Mouse (Mus musculus) liver, adult (tissue): Measurements from ENCODE around the gene Otof.

ENCODE experiments used
- GATA4 ChIP-seq: IDR thresholded peaks from 2 replicates; pipeline ENCODE4 v1.6.1; 2014; ENCODE audit warnings: mild to moderate bottlenecking, low read length; ENCODE audit not compliant: insufficient replicate concordance

Gene Otof

GRCm38 (mm10) chr5:30461821-30462220, at the start of gene Otof:
Gene Otof, minus strand, starts transcription at chr5:30461932.
- TF ChIP-seq GATA4, result no peak

GRCm38 (mm10) chr5:30497299-30497698, 35.6 kb upstream of the Otof start:
- no peak for TF ChIP-seq GATA4

DNA sequence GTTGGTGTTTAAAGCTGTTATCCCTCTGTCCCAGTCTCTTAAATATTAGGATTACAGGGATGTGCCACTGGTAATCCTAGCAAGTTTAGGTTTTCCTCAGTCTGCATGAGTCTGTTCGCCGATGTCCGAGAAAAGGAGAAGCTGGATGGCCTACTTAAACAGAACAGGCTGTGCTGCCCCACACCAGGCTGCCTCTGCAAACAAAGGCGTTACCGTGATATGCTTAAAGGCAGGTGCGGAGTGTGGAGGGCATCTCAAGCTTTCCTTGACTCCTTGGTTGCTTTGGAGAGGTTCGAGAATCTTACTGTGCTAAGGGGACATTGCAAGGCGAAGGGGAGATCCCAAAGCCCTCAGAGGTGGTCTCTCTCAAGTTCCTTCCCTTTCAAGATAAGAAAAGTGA, 35.1 kb upstream of the Otof start:
- no peak for TF ChIP-seq GATA4

GRCm38 (mm10) chr5:30495288-30495687, 33.6 kb upstream of the Otof start:
- TF ChIP-seq GATA4, result no peak

DNA sequence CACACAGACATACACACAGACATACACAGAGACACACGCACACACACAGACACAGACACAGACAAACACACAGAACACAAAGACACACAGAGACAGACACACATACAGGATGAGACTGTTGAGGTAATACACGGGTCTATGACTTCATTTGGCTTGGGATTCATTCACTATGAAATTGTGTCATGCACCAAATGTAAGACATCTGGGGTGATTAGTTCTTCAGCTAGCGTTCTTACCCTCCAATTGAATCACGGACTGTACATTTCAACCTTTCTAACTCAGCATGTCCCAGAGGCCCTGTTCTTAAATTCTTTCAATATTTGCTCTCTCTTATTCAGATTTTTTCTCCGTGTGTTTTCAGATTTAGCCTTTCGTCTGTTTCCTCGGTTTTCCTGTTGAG, 32.9 kb upstream of the Otof start:
- TF ChIP-seq GATA4, result no peak

DNA sequence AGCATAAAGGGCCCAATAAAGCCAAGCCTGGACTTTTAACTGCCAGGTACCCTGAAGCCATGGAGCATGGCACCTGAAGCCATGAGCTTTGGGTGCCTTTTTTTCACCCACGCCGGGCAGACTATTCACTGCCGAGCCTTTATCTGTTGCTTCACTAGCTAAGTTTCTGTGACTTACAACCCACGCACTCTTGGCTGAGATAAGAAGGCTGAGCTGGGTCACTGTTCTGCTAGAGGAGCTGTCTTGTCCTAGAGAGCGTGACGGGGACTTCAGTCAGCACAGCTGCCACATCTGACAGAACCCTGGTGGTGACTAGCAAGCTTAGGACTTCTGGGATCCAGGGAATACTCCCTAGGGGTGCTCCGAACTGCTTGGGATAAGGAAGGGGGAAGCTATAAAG, 32.0 kb upstream of the Otof start:
- TF ChIP-seq GATA4, result no peak

- TF ChIP-seq GATA4, result no peak
Observed at GRCm38 (mm10) chr5:30490845-30491244, 29.1 kb upstream of the Otof start.

DNA sequence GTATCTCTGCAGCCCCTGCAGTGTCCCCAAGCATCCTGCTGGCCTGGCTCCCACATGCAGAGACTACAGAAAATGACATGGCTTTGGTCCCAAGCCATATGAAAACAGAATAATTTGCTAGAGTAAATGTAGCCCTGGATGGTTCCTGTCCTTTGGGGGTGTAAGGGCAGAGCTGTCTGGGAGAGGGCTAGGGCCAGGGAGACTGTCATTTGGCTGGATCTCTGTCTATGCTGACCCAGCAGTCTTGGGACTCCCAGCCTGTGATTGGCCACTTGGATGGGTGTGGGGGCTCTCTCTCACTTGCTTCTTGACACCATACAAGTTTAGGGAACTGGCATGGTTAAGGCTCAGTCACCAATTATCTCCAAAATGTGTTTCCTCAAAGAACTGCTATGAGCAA, 28.5 kb upstream of the Otof start:
- TF ChIP-seq GATA4, result no peak

DNA sequence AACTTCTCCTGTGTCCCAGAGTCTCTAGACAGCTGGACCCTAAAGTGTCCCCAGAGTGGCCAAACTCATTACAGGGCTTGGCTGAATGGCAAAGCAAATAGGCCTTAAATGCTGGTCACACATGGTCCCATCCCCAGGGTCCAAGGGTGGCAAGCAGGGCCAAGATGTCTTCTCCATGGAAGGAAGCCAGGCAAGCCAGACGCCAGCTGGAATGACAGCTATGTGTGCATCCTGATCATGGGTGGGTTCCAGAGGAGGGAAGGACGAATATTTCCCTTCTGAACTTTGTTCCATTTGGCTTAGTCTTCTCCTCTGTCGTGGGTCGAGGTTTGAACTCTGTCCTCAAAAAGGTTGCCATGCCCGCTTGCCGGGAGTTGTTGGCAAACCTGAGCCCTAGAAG, 23.4 kb upstream of the Otof start:
- TF ChIP-seq GATA4, result no peak

DNA sequence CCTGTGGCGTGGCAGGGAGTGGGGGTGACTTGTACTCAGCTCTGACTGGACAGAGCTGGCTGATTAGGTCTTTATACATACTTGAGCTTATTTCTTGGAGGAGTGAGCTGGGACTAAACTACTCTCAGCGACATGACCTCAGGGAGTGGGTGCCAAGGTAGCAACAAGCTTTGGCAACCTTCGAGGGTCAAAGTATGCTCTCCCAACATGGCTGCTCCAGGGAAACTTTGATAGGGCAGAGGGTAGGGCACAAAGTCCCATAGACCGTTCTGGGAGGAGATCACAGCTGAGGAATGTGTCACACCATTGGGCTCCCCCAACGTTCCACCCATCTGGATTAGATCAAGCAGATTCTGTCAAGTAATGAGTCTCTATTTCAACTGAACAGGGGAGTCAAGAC, 22.9 kb upstream of the Otof start:
- no peak for TF ChIP-seq GATA4

GRCm38 (mm10) chr5:30483533-30483932, 21.8 kb upstream of the Otof start:
- no peak for TF ChIP-seq GATA4

DNA sequence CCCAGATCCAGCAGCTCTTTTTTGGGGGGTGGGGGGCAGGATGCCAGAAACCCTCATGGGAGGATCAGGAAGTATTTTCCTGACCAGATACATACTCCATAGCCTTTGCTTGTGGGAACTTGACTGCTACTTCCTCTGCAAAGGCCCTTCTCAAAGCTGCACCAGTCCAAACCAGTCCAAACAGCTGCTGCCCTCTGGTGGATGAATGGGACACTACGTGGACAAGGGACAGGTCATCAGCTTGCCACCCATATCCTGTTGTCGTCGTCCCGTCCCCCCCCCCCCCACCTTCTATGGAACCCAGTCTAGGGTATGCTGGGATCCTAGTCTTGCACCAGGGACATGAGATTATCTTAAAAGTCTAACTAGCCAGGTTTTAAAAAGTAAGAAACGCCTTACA, 20.6 kb upstream of the Otof start:
- no peak for TF ChIP-seq GATA4

GRCm38 (mm10) chr5:30476534-30476933, 14.8 kb upstream of the Otof start:
- no peak for TF ChIP-seq GATA4

DNA sequence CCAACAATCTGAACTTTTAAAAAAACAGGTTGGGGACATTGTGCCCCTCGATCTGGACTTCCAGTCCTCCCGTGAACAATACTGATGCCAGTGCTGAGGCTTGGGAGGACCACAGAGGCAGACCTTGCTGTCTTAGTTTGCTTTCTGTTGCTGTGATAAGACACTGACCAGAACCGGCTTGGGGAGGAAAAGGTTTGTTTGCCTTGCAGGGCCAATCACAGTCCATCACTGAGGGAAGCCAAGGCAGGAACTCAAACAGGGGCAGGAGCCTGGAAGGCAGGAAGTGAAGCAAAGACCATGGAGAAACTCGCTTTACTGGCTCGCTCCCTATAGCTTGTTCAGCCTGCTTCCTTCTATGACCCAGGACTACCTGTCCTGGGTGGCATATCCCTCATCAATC, 10.4 kb upstream of the Otof start:
- no peak for TF ChIP-seq GATA4

DNA sequence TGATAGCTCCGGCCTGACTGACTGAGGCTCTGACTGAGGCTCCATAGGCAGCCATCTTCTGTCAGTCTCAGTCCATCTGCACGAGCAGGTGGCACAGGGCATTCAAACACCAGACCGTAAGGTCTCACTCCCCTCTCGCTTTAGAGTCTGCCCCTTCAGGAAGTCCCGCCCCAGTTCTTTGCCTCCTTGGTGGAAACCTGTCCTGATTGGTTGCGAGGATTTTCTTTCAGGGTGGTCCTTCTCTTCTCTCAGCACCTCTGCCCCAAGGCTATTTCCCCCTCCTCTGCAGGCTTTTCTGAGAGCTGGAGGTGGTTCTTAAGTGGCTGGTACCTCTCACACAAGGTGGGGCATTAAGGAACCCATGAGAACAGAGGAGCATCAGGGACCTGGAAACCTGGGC, 8.7 kb upstream of the Otof start:
- no peak for TF ChIP-seq GATA4

GRCm38 (mm10) chr5:30466315-30466714, 4.6 kb upstream of the Otof start:
- TF ChIP-seq GATA4, result no peak

- TF ChIP-seq GATA4, result no peak
Observed at GRCm38 (mm10) chr5:30465861-30466260, 4.1 kb upstream of the Otof start, which contains the start of gene 1700001C02Rik. Gene 1700001C02Rik, plus strand, starts transcription at chr5:30466047.

GRCm38 (mm10) chr5:30460155-30460554, 1.6 kb downstream of the Otof start:
- TF ChIP-seq GATA4, result no peak

- TF ChIP-seq GATA4, result no peak
Observed at GRCm38 (mm10) chr5:30456056-30456455, 5.7 kb downstream of the Otof start.
